Mouse (Mus musculus): Measurements from ENCODE around the gene Bdh1. TPM values are rescaled to one million over a fixed set of nuclear protein-coding genes. Genes with fewer than 3 reads are reported as not detected.

Bdh1 gene
- polyA plus RNA-seq, 1 experiment from 2014 or later, result 47.8 TPM

DNA sequence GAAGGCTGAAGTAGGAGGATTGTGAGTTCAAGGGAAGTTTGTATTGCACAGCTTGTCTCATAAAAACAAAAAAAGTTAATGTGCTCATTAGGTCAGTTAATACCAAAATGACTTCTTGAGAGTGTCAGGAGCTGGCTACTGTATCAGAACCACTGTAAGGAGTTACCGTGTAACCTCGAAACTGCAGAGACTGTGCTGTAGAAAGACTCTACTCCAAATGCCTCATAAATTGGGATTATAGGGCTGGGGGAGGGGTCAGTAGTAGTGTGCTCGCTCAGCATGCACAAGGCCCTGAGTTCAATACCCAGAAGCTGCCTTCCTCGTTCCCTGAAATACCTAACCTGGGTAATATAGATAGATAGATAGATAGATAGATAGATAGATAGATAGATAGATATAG is 1.3 kb downstream of the Bdh1 start:
- ATAC-seq (ENCODE audit: insufficient read depth, low FRiP score, low TSS enrichment), result no peak
- Histone ChIP-seq H3K9me3 (ENCODE audit: control insufficient read depth, low read length) (no peaks in the 10 kb centered on the region), H3K4me1 (ENCODE audit: control insufficient read depth, insufficient read depth, low read length) (no peaks in the 10 kb centered on the region)

DNA sequence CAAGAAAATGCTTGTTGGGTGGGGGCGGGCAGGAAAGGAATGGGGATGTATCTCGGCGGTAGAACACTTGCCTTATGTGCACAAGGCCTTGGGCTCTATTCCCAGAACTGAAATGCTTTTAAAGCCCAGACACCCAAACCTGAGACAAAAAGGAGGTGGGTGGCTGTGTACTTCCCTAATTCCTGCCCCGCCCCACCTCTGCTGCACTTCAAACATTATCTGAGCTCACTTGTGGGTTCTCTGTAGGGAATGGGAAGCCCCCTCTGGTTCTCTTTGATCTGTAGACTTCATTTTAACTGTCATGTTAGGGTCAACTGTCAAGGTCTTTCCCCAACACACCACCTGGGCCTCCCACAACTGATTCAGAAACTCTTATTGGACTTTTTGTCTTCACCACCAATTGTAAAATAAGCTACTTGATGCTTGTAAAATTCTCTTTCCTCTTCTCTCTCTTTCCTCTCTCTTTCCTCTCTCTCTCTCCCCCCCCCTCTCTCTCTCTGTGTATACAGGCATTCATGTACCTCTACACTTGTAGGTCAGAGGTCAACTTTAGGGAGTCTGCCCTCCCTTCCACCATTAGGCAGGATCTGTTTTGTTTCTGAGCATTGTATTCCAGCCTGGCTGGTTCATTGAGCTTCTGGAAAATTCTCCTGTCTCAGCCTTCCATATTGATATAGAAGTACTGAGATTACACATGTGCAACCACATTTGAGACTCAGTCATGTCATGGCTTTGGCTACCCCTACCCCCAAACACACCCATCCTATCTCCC is 2.5 kb downstream of the Bdh1 start:
- 82% methylated on average over 4 of the region's 4 CpGs for WGBS

More for the DNA sequence above, 1.3 kb downstream of the Bdh1 start:
- WGBS, result 88% methylated on average over 4 of the region's 4 CpGs
- Histone ChIP-seq H3K4me3 (ENCODE audit: low read depth, low read length) (no peak overlapping the region), H3K27ac (ENCODE audit: low read depth, low read length) (no peak overlapping the region), H3K9ac (ENCODE audit: low read length) (no peak overlapping the region), H3K36me3 (ENCODE audit: control insufficient read depth, insufficient read depth, low read length) (no peaks in the 10 kb centered on the region), H3K27me3 (ENCODE audit: control insufficient read depth, insufficient read depth, low read length) (peaks cover 12% of the 10 kb centered on the region), H3K4me2 (ENCODE audit: low read depth) (no peak overlapping the region)
- DNase-seq (ENCODE audit: low spot score), result no peak

DNA sequence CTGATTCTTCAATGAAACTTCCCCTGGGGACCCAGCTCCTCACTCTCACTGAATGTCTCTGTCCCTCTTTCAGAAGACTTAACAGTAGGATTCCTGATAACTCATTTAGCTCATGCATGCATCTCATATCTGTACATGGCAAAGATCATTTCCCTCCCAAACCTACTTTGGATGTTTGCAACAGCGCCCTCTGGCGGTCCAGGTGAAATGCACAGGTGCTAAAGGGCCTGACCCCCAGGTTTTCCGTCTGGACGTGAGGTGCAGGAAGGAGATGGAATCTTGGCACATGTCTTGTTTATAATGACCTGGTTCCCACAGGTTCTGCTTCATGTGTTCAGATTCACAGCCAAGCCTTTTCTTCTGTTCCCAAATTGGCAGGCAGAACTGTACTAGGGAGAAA is 3.4 kb downstream of the Bdh1 start:
- DNase-seq (ENCODE audit: low spot score) (peak; percentile 50), ATAC-seq (ENCODE audit: insufficient read depth, low FRiP score, low TSS enrichment) (no peak)
- peaks cover 12% of the 10 kb centered on the region for H3K27me3 ChIP-seq (ENCODE audit: control insufficient read depth, insufficient read depth, low read length)
- no peak overlapping the region for H3K9ac ChIP-seq (ENCODE audit: low read length)
- H3K4me2 ChIP-seq (ENCODE audit: low read depth), result no peak overlapping the region
- no peak overlapping the region for H3K4me3 ChIP-seq (ENCODE audit: low read depth, low read length)
- H3K36me3 ChIP-seq (ENCODE audit: control insufficient read depth, insufficient read depth, low read length), result no peaks in the 10 kb centered on the region
- H3K27ac ChIP-seq (ENCODE audit: low read depth, low read length), result no peak overlapping the region
- 4% methylated on average over 4 of the region's 4 CpGs for WGBS
- H3K4me1 ChIP-seq (ENCODE audit: control insufficient read depth, insufficient read depth, low read length), result no peaks in the 10 kb centered on the region
- no peaks in the 10 kb centered on the region for H3K9me3 ChIP-seq (ENCODE audit: control insufficient read depth, low read length)

More for the DNA sequence above, 2.5 kb downstream of the Bdh1 start:
- no peaks in the 10 kb centered on the region for H3K9me3 ChIP-seq (ENCODE audit: control insufficient read depth, low read length)
- H3K36me3 ChIP-seq (ENCODE audit: control insufficient read depth, insufficient read depth, low read length), result no peaks in the 10 kb centered on the region
- no peak for DNase-seq (ENCODE audit: low spot score)
- no peaks in the 10 kb centered on the region for H3K4me1 ChIP-seq (ENCODE audit: control insufficient read depth, insufficient read depth, low read length)
- ATAC-seq (ENCODE audit: insufficient read depth, low FRiP score, low TSS enrichment), result no peak
- no peak overlapping the region for H3K9ac ChIP-seq (ENCODE audit: low read length)
- H3K4me3 ChIP-seq (ENCODE audit: low read depth, low read length), result no peak overlapping the region
- H3K27me3 ChIP-seq (ENCODE audit: control insufficient read depth, insufficient read depth, low read length), result peaks cover 12% of the 10 kb centered on the region
- no peak overlapping the region for H3K4me2 ChIP-seq (ENCODE audit: low read depth)
- H3K27ac ChIP-seq (ENCODE audit: low read depth, low read length), result no peak overlapping the region

GRCm38 (mm10) chr16:31426496-31427126 is 4.5 kb downstream of the Bdh1 start:
- DNase-seq (ENCODE audit: low spot score), result no peak
- no peak overlapping the region for H3K27ac ChIP-seq (ENCODE audit: low read depth, low read length)
- peaks cover 12% of the 10 kb centered on the region for H3K27me3 ChIP-seq (ENCODE audit: control insufficient read depth, insufficient read depth, low read length)
- WGBS, result 86% methylated on average over 6 of the region's 6 CpGs
- H3K4me3 ChIP-seq (ENCODE audit: low read depth, low read length), result no peak overlapping the region
- no peak overlapping the region for H3K9ac ChIP-seq (ENCODE audit: low read length)
- no peaks in the 10 kb centered on the region for H3K36me3 ChIP-seq (ENCODE audit: control insufficient read depth, insufficient read depth, low read length)
- H3K4me2 ChIP-seq (ENCODE audit: low read depth), result no peak overlapping the region
- ATAC-seq (ENCODE audit: insufficient read depth, low FRiP score, low TSS enrichment), result no peak
- H3K9me3 ChIP-seq (ENCODE audit: control insufficient read depth, low read length), result no peaks in the 10 kb centered on the region
- H3K4me1 ChIP-seq (ENCODE audit: control insufficient read depth, insufficient read depth, low read length), result no peaks in the 10 kb centered on the region

DNA sequence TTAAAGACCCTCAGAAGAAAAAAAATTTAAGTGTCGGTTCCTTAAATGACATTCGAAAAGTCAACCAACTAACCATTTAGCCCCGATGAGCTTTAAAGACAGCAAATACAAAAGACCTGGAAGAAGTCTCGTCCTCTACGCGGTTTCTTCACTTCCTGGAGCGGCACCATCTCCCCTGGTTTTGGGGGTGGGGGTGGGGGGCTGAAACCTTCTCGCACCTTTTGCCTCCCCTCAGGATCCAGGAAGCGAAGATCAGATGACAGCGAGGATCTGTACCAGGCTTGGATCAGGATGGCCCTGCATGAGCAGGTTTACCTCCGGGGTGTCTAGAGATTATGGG is 6.2 kb downstream of the Bdh1 start:
- Histone ChIP-seq H3K27ac (ENCODE audit: low read depth, low read length) (peak overlapping the region; percentile 97; the same call in 1 of the 2 replicates), H3K27me3 (ENCODE audit: control insufficient read depth, insufficient read depth, low read length) (peaks cover 12% of the 10 kb centered on the region), H3K4me2 (ENCODE audit: low read depth) (peak overlapping the region; percentile 86), H3K9ac (ENCODE audit: low read length) (peak overlapping the region; percentile 84), H3K36me3 (ENCODE audit: control insufficient read depth, insufficient read depth, low read length) (no peaks in the 10 kb centered on the region), H3K4me1 (ENCODE audit: control insufficient read depth, insufficient read depth, low read length) (no peaks in the 10 kb centered on the region), H3K9me3 (ENCODE audit: control insufficient read depth, low read length) (no peaks in the 10 kb centered on the region), H3K4me3 (ENCODE audit: low read depth, low read length) (peak overlapping the region; percentile 62)
- ATAC-seq (ENCODE audit: insufficient read depth, low FRiP score, low TSS enrichment), result no peak
- WGBS, result 9% methylated on average over 11 of the region's 11 CpGs
- DNase-seq (ENCODE audit: low spot score), result no peak

GRCm38 (mm10) chr16:31428675-31429470 is 6.8 kb downstream of the Bdh1 start:
- H3K4me3 ChIP-seq (ENCODE audit: low read depth, low read length), result peak overlapping the region; percentile 62
- H3K4me1 ChIP-seq (ENCODE audit: control insufficient read depth, insufficient read depth, low read length), result no peaks in the 10 kb centered on the region
- peak; percentile 48 for ATAC-seq (ENCODE audit: insufficient read depth, low FRiP score, low TSS enrichment)
- H3K27ac ChIP-seq (ENCODE audit: low read depth, low read length), result peak overlapping the region; percentile 97
- no peaks in the 10 kb centered on the region for H3K36me3 ChIP-seq (ENCODE audit: control insufficient read depth, insufficient read depth, low read length)
- peaks cover 12% of the 10 kb centered on the region for H3K27me3 ChIP-seq (ENCODE audit: control insufficient read depth, insufficient read depth, low read length)
- H3K4me2 ChIP-seq (ENCODE audit: low read depth), result peak overlapping the region; percentile 86
- DNase-seq (ENCODE audit: low spot score), result peak; percentile 83
- no peaks in the 10 kb centered on the region for H3K9me3 ChIP-seq (ENCODE audit: control insufficient read depth, low read length)
- H3K9ac ChIP-seq (ENCODE audit: low read length), result peak overlapping the region; percentile 84
- 1% methylated on average over 62 of the region's 65 CpGs for WGBS

DNA sequence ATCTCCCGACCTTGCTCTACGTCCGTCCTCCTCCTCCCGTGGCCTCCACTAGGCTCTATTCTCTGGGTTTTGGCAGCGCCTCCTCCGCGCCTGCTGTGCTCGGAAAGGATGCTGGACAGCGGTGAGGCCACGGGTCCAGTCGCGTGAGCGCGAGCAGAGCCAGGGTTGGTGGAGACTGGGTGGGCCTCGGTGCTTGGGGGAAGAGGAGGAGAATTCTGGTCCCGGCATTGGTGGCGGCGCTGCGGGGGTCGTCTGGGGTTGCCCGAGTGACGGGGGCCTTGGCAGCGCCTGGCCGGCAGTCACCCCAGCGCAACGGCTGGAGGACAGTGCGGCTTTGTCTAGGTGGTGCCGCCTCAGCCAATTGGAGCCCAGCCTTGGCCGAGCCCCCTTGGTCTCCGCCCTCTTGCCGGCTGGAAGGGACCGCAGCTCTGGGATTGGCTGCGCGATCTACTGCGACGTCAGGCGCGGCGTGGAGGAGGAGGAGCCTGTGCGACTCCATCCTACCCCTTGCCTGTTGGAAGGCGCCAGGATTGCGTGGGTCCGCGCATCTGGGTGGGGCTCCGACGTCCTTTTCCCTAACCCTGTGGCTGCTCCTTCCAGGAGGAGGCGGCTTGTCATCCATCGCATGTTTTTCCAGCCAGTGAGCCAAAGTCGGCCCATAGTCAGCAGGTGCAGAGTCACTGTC is 7.5 kb downstream of the Bdh1 start:
- under 1% methylated on average over 48 of the region's 49 CpGs for whole genome bisulfite sequencing
- Histone ChIP-seq H3K27me3 (ENCODE audit: control insufficient read depth, insufficient read depth, low read length) (peaks cover 12% of the 10 kb centered on the region), H3K36me3 (ENCODE audit: control insufficient read depth, insufficient read depth, low read length) (no peaks in the 10 kb centered on the region), H3K4me2 (ENCODE audit: low read depth) (peak overlapping the region; percentile 86), H3K9me3 (ENCODE audit: control insufficient read depth, low read length) (no peaks in the 10 kb centered on the region), H3K4me1 (ENCODE audit: control insufficient read depth, insufficient read depth, low read length) (no peaks in the 10 kb centered on the region), H3K9ac (ENCODE audit: low read length) (peak overlapping the region; percentile 84), H3K27ac (ENCODE audit: low read depth, low read length) (peak overlapping the region; percentile 97), H3K4me3 (ENCODE audit: low read depth, low read length) (peak overlapping the region; percentile 62)
- DNase-seq (ENCODE audit: low spot score), result peak; percentile 95
- ATAC-seq (ENCODE audit: insufficient read depth, low FRiP score, low TSS enrichment), result peak; percentile 99

GRCm38 (mm10) chr16:31433466-31434110 is 11.5 kb downstream of the Bdh1 start:
- Histone ChIP-seq H3K9me3 (ENCODE audit: control insufficient read depth, low read length) (no peaks in the 10 kb centered on the region), H3K27ac (ENCODE audit: low read depth, low read length) (no peak overlapping the region), H3K36me3 (ENCODE audit: control insufficient read depth, insufficient read depth, low read length) (no peaks in the 10 kb centered on the region), H3K4me3 (ENCODE audit: low read depth, low read length) (no peak overlapping the region), H3K9ac (ENCODE audit: low read length) (no peak overlapping the region), H3K4me1 (ENCODE audit: control insufficient read depth, insufficient read depth, low read length) (no peaks in the 10 kb centered on the region), H3K4me2 (ENCODE audit: low read depth) (no peak overlapping the region), H3K27me3 (ENCODE audit: control insufficient read depth, insufficient read depth, low read length) (no peaks in the 10 kb centered on the region)
- DNase-seq (ENCODE audit: low spot score), result no peak
- 83% methylated on average over 12 of the region's 12 CpGs for WGBS
- ATAC-seq (ENCODE audit: insufficient read depth, low FRiP score, low TSS enrichment), result no peak
